Mouse (Mus musculus) heart, embryonic 15.5 days (tissue): ENCODE measurements at regions not wholly inside any gene's neighbourhood (a gene's known extent, or its start where the extent isn't known, plus 50 kb on each side); places are given as distances from the start of the nearest gene placed in this dataset.

Source experiments
- ATAC-seq: fragments of 200-750 bp; cut with Nextera tagmentation; replicated peaks from 2 replicates; pipeline ENCODE4 v1.8.0; 2017; ENCODE audit warnings: low read depth, moderate TSS enrichment; ENCODE audit not compliant: insufficient number of reproducible peaks, insufficient read depth, low FRiP score
- H3K27ac ChIP-seq: fragments of 300-500 bp; sonication (generic); 2 replicates; pipeline ENCODE4 v1.5.1; 2015; ENCODE audit warnings: mild to moderate bottlenecking, inconsistent platforms
- H3K27me3 ChIP-seq: fragments of 300-500 bp; sonication (generic); 2 replicates; pipeline ENCODE4 v1.6.1; 2015; ENCODE audit warnings: inconsistent platforms
- H3K36me3 ChIP-seq: fragments of 300-500 bp; sonication (generic); 2 replicates; pipeline ENCODE4 v1.6.1; 2015; ENCODE audit warnings: mild to moderate bottlenecking, inconsistent platforms
- H3K4me1 ChIP-seq: fragments of 300-500 bp; sonication (generic); replicated peaks from 2 replicates; pipeline ENCODE4 v1.6.1; 2015; ENCODE audit warnings: inconsistent platforms
- H3K4me2 ChIP-seq: fragments of 300-500 bp; sonication (generic); 2 replicates; pipeline ENCODE4 v1.6.1; 2015; ENCODE audit warnings: inconsistent platforms, mild to moderate bottlenecking, moderate library complexity
- H3K4me3 ChIP-seq: fragments of 300-500 bp; sonication (generic); 2 replicates; pipeline ENCODE4 v1.5.1; 2015; ENCODE audit warnings: mild to moderate bottlenecking, inconsistent platforms
- H3K9ac ChIP-seq: fragments of 300-500 bp; sonication (generic); 2 replicates; pipeline ENCODE4 v1.6.1; 2015; ENCODE audit warnings: mild to moderate bottlenecking, inconsistent platforms
- H3K9me3 ChIP-seq: fragments of 300-500 bp; sonication (generic); replicated peaks from 2 replicates; pipeline ENCODE4 v1.6.1; 2016; ENCODE audit warnings: inconsistent platforms
- WGBS: fragments of 180-500 bp; shearing (Covaris S2); methylation state at CpG from one replicate; pipeline ENCODE4 v1.1.7; 2015; ENCODE audit warnings: mixed read lengths; 5-methylcytosine and 5-hydroxymethylcytosine counted together

GRCm38 (mm10) chr5:119329860-119330259 is 340.6 kb upstream of the Tbx3 start:
- Histone ChIP-seq H3K4me1 (peaks cover 15% of the 10 kb centered on the region), H3K4me3 (no peak overlapping the region), H3K36me3 (no peaks in the 10 kb centered on the region), H3K9me3 (no peaks in the 10 kb centered on the region), H3K4me2 (no peak overlapping the region), H3K9ac (no peak overlapping the region), H3K27ac (no peak overlapping the region), H3K27me3 (peaks cover 11% of the 10 kb centered on the region)
- no peak for ATAC-seq
- 73% methylated on average over 6 of the region's 6 CpGs for WGBS

- Histone ChIP-seq H3K9me3 (no peaks in the 10 kb centered on the region), H3K27me3 (peaks cover 13% of the 10 kb centered on the region), H3K36me3 (no peaks in the 10 kb centered on the region), H3K9ac (no peak overlapping the region), H3K4me3 (no peak overlapping the region), H3K4me1 (peaks cover 8% of the 10 kb centered on the region; the same call in 1 of the 2 replicates), H3K27ac (no peak overlapping the region), H3K4me2 (no peak overlapping the region)
- no peak for ATAC-seq
- 48% methylated on average over 3 of the region's 3 CpGs for WGBS
Measured at GRCm38 (mm10) chr5:119331461-119331860, 339.0 kb upstream of the Tbx3 start.

GRCm38 (mm10) chr5:119332621-119333020 is 337.8 kb upstream of the Tbx3 start:
- no peak overlapping the region for H3K4me3 ChIP-seq
- peaks cover 14% of the 10 kb centered on the region for H3K27me3 ChIP-seq
- H3K36me3 ChIP-seq: no peaks in the 10 kb centered on the region
- H3K9ac ChIP-seq: no peak overlapping the region
- peaks cover 8% of the 10 kb centered on the region; the same call in 1 of the 2 replicates for H3K4me1 ChIP-seq
- no peak overlapping the region for H3K27ac ChIP-seq
- no peaks in the 10 kb centered on the region for H3K9me3 ChIP-seq
- peak; percentile 58; the same call in 1 of the 2 replicates for ATAC-seq
- 17% methylated on average over 7 of the region's 7 CpGs for WGBS
- H3K4me2 ChIP-seq: no peak overlapping the region

GRCm38 (mm10) chr5:119335211-119335610 is 335.3 kb upstream of the Tbx3 start:
- 81% methylated on average over 2 of the region's 2 CpGs for WGBS
- H3K9ac ChIP-seq: no peak overlapping the region
- ATAC-seq: no peak
- peaks cover 8% of the 10 kb centered on the region; the same call in 1 of the 2 replicates for H3K4me1 ChIP-seq
- peaks cover 18% of the 10 kb centered on the region for H3K27me3 ChIP-seq
- H3K27ac ChIP-seq: no peak overlapping the region
- H3K36me3 ChIP-seq: no peaks in the 10 kb centered on the region
- no peaks in the 10 kb centered on the region for H3K9me3 ChIP-seq
- no peak overlapping the region for H3K4me3 ChIP-seq
- H3K4me2 ChIP-seq: no peak overlapping the region

- no peak overlapping the region for H3K9ac ChIP-seq
Measured at GRCm38 (mm10) chr5:119335979-119336378, 334.5 kb upstream of the Tbx3 start.

GRCm38 (mm10) chr5:119337739-119338138 is 332.7 kb upstream of the Tbx3 start:
- Histone ChIP-seq H3K4me1 (peaks cover 4% of the 10 kb centered on the region; the same call in 1 of the 2 replicates), H3K9me3 (no peaks in the 10 kb centered on the region), H3K27ac (no peak overlapping the region), H3K9ac (no peak overlapping the region), H3K4me3 (no peak overlapping the region), H3K27me3 (0 out of 2 replicates have a peak, but pooled peaks cover 9% of the 10 kb centered on the region), H3K4me2 (no peak overlapping the region), H3K36me3 (no peaks in the 10 kb centered on the region)
- 82% methylated on average over 4 of the region's 4 CpGs for WGBS
- ATAC-seq: no peak

More at GRCm38 (mm10) chr5:119335979-119336378, 334.5 kb upstream of the Tbx3 start:
- H3K27ac ChIP-seq: no peak overlapping the region
- no peaks in the 10 kb centered on the region for H3K9me3 ChIP-seq
- no peak overlapping the region for H3K4me3 ChIP-seq
- ATAC-seq: 0 out of 2 replicates have a peak, but pooled peaks have one; percentile 22
- H3K27me3 ChIP-seq: peaks cover 17% of the 10 kb centered on the region
- no peaks in the 10 kb centered on the region for H3K36me3 ChIP-seq
- 53% methylated on average over 6 of the region's 6 CpGs for WGBS
- peaks cover 8% of the 10 kb centered on the region; the same call in 1 of the 2 replicates for H3K4me1 ChIP-seq
- no peak overlapping the region for H3K4me2 ChIP-seq

GRCm38 (mm10) chr5:119338711-119339110 is 331.8 kb upstream of the Tbx3 start:
- Histone ChIP-seq H3K4me2 (no peak overlapping the region), H3K9ac (no peak overlapping the region), H3K27me3 (0 out of 2 replicates have a peak, but pooled peaks cover 9% of the 10 kb centered on the region), H3K4me1 (no peaks in the 10 kb centered on the region), H3K4me3 (no peak overlapping the region), H3K27ac (no peak overlapping the region), H3K9me3 (no peaks in the 10 kb centered on the region), H3K36me3 (no peaks in the 10 kb centered on the region)
- WGBS: 89% methylated on average over 6 of the region's 6 CpGs
- no peak for ATAC-seq

- ATAC-seq: no peak
Measured at GRCm38 (mm10) chr5:119348303-119348702, 322.2 kb upstream of the Tbx3 start.

GRCm38 (mm10) chr5:119349395-119349794 is 321.1 kb upstream of the Tbx3 start:
- Histone ChIP-seq H3K4me3 (no peak overlapping the region), H3K36me3 (no peaks in the 10 kb centered on the region), H3K27me3 (peaks cover 8% of the 10 kb centered on the region), H3K4me1 (0 out of 2 replicates have a peak, but pooled peaks cover 3% of the 10 kb centered on the region), H3K9ac (no peak overlapping the region), H3K9me3 (no peaks in the 10 kb centered on the region), H3K27ac (no peak overlapping the region), H3K4me2 (no peak overlapping the region)
- no peak for ATAC-seq
- WGBS: 62% methylated on average over 6 of the region's 6 CpGs

More at GRCm38 (mm10) chr5:119348303-119348702, 322.2 kb upstream of the Tbx3 start:
- Histone ChIP-seq H3K4me3 (no peak overlapping the region), H3K4me2 (no peak overlapping the region), H3K36me3 (no peaks in the 10 kb centered on the region), H3K27me3 (peaks cover 8% of the 10 kb centered on the region), H3K9ac (no peak overlapping the region), H3K9me3 (no peaks in the 10 kb centered on the region), H3K27ac (no peak overlapping the region), H3K4me1 (0 out of 2 replicates have a peak, but pooled peaks cover 3% of the 10 kb centered on the region)
- WGBS: 50% methylated on average over 4 of the region's 4 CpGs

- Histone ChIP-seq H3K4me1 (0 out of 2 replicates have a peak, but pooled peaks cover 3% of the 10 kb centered on the region), H3K4me3 (no peak overlapping the region), H3K27ac (no peak overlapping the region), H3K4me2 (no peak overlapping the region), H3K36me3 (no peaks in the 10 kb centered on the region), H3K27me3 (peaks cover 8% of the 10 kb centered on the region), H3K9ac (no peak overlapping the region), H3K9me3 (no peaks in the 10 kb centered on the region)
- no peak for ATAC-seq
- WGBS: 32% methylated on average over 8 of the region's 8 CpGs
Measured at GRCm38 (mm10) chr5:119350325-119350915, 320.0 kb upstream of the Tbx3 start.

GRCm38 (mm10) chr5:119355471-119355870 is 315.0 kb upstream of the Tbx3 start:
- no peak for ATAC-seq
- 88% methylated on average over 10 of the region's 10 CpGs for WGBS
- Histone ChIP-seq H3K27me3 (no peaks in the 10 kb centered on the region), H3K9me3 (no peaks in the 10 kb centered on the region), H3K4me3 (no peak overlapping the region), H3K27ac (no peak overlapping the region), H3K4me1 (peaks cover 4% of the 10 kb centered on the region; the same call in 1 of the 2 replicates), H3K36me3 (no peaks in the 10 kb centered on the region), H3K9ac (no peak overlapping the region), H3K4me2 (no peak overlapping the region)

GRCm38 (mm10) chr5:119356051-119356450 is 314.4 kb upstream of the Tbx3 start:
- H3K4me1 ChIP-seq: peaks cover 4% of the 10 kb centered on the region; the same call in 1 of the 2 replicates
- no peak overlapping the region for H3K27ac ChIP-seq
- H3K36me3 ChIP-seq: no peaks in the 10 kb centered on the region
- no peak overlapping the region for H3K9ac ChIP-seq
- ATAC-seq: no peak
- H3K9me3 ChIP-seq: no peaks in the 10 kb centered on the region
- 53% methylated on average over 5 of the region's 5 CpGs for WGBS
- H3K4me3 ChIP-seq: no peak overlapping the region
- H3K27me3 ChIP-seq: no peaks in the 10 kb centered on the region
- H3K4me2 ChIP-seq: no peak overlapping the region
